Mouse (Mus musculus): Measurements from ENCODE around the gene Plscr4. TPM values are rescaled to one million over a fixed set of nuclear protein-coding genes. Genes with fewer than 3 reads are reported as not detected.

Gene Plscr4
- polyA plus RNA-seq, 1 experiment from 2014 or later: 17.9 TPM

GRCm38 (mm10) chr9:92458418-92458817, 1.2 kb downstream of the Plscr4 start:
- Histone ChIP-seq H3K4me2 (ENCODE audit: low read depth, low read length) (peak overlapping the region; percentile 80; the same call in 1 of the 2 replicates), H3K9me3 (ENCODE audit: control insufficient read depth, low read length) (no peaks in the 10 kb centered on the region), H3K9ac (ENCODE audit: low read length) (peak overlapping the region; percentile 85; the same call in 1 of the 2 replicates), H3K27me3 (ENCODE audit: control insufficient read depth, insufficient read depth, low read depth, low read length) (no peaks in the 10 kb centered on the region), H3K36me3 (ENCODE audit: control insufficient read depth, insufficient read depth, low read length) (no peaks in the 10 kb centered on the region), H3K27ac (ENCODE audit: low read length) (peak overlapping the region; percentile 97; the same call in 1 of the 2 replicates), H3K4me3 (ENCODE audit: low read length) (peak overlapping the region; percentile 78), H3K4me1 (replicated peaks; ENCODE audit: control insufficient read depth, insufficient read depth, low read length) (no peaks in the 10 kb centered on the region)
- ATAC-seq (ENCODE audit: low read depth): no peak
- 91% methylated on average over 2 of the region's 2 CpGs for WGBS

DNA sequence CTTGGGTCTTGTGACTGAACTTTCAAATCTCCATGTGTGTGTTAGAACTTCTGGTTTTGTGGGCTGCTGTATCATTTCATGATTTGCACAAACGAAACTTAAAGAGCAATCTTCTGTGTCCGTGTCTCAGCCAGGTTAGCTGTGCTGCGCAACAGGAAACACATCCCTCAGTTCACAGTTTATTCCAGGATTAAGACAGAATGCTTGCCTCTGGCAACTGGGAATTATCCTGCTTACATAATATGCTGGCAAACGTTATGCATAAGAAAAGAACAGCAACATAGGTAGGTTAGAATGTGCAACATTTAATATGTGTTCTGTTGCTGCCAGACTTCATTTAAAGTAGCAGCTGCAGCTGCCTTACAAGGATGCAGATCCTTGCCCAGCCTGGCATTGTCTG, 10.6 kb downstream of the Plscr4 start:
- ATAC-seq (ENCODE audit: low read depth): no peak
- no peaks in the 10 kb centered on the region for H3K27me3 ChIP-seq (ENCODE audit: control insufficient read depth, insufficient read depth, low read depth, low read length)
- H3K9me3 ChIP-seq (ENCODE audit: control insufficient read depth, low read length): no peaks in the 10 kb centered on the region
- H3K4me3 ChIP-seq (ENCODE audit: low read length): no peak overlapping the region
- H3K36me3 ChIP-seq (ENCODE audit: control insufficient read depth, insufficient read depth, low read length): no peaks in the 10 kb centered on the region
- no peak overlapping the region for H3K27ac ChIP-seq (ENCODE audit: low read length)
- WGBS: 40% methylated on average over 4 of the region's 4 CpGs
- H3K4me2 ChIP-seq (ENCODE audit: low read depth, low read length): no peak overlapping the region
- 0 out of 2 replicates have a peak, but pooled peaks cover 5% of the 10 kb centered on the region for H3K4me1 ChIP-seq (replicated peaks; ENCODE audit: control insufficient read depth, insufficient read depth, low read length)
- no peak overlapping the region for H3K9ac ChIP-seq (ENCODE audit: low read length)

GRCm38 (mm10) chr9:92472256-92472855, 15.2 kb downstream of the Plscr4 start:
- no peak overlapping the region for H3K27ac ChIP-seq (ENCODE audit: low read length)
- no peaks in the 10 kb centered on the region for H3K27me3 ChIP-seq (ENCODE audit: control insufficient read depth, insufficient read depth, low read depth, low read length)
- no peak overlapping the region for H3K4me2 ChIP-seq (ENCODE audit: low read depth, low read length)
- no peak for ATAC-seq (ENCODE audit: low read depth)
- H3K9ac ChIP-seq (ENCODE audit: low read length): no peak overlapping the region
- no peaks in the 10 kb centered on the region for H3K9me3 ChIP-seq (ENCODE audit: control insufficient read depth, low read length)
- no peaks in the 10 kb centered on the region for H3K36me3 ChIP-seq (ENCODE audit: control insufficient read depth, insufficient read depth, low read length)
- WGBS: 77% methylated on average over 5 of the region's 5 CpGs
- 0 out of 2 replicates have a peak, but pooled peaks cover 5% of the 10 kb centered on the region for H3K4me1 ChIP-seq (replicated peaks; ENCODE audit: control insufficient read depth, insufficient read depth, low read length)
- H3K4me3 ChIP-seq (ENCODE audit: low read length): no peak overlapping the region

DNA sequence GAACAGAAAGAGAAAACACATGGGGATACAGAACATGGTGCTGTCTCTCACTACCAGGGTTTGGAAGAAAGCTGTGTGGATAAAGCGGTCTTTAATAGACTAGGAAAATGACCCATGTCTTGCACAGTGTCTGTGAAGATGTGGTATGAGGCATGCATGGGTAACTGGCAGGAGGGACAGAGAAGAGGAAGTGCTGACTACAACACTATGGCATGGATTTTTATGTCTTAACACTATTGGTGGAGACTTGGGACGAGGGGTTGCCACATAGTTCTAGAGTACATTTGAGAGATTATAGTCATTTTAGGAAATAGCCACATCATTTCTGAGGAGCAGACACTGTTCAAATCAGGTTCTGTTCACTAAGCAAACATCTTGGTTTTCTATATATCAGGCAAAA, 16.0 kb downstream of the Plscr4 start:
- no peak for ATAC-seq (ENCODE audit: low read depth)
- Histone ChIP-seq H3K27ac (ENCODE audit: low read length) (no peak overlapping the region), H3K36me3 (ENCODE audit: control insufficient read depth, insufficient read depth, low read length) (no peaks in the 10 kb centered on the region), H3K4me1 (replicated peaks; ENCODE audit: control insufficient read depth, insufficient read depth, low read length) (0 out of 2 replicates have a peak, but pooled peaks cover 2% of the 10 kb centered on the region), H3K9me3 (ENCODE audit: control insufficient read depth, low read length) (no peaks in the 10 kb centered on the region), H3K4me2 (ENCODE audit: low read depth, low read length) (no peak overlapping the region), H3K9ac (ENCODE audit: low read length) (no peak overlapping the region), H3K27me3 (ENCODE audit: control insufficient read depth, insufficient read depth, low read depth, low read length) (no peaks in the 10 kb centered on the region), H3K4me3 (ENCODE audit: low read length) (no peak overlapping the region)
- WGBS: 91% methylated on average over 2 of the region's 2 CpGs

- Histone ChIP-seq H3K4me3 (ENCODE audit: low read length) (no peak overlapping the region), H3K36me3 (ENCODE audit: control insufficient read depth, insufficient read depth, low read length) (no peaks in the 10 kb centered on the region), H3K9me3 (ENCODE audit: control insufficient read depth, low read length) (no peaks in the 10 kb centered on the region), H3K27me3 (ENCODE audit: control insufficient read depth, insufficient read depth, low read depth, low read length) (no peaks in the 10 kb centered on the region), H3K27ac (ENCODE audit: low read length) (no peak overlapping the region), H3K9ac (ENCODE audit: low read length) (no peak overlapping the region), H3K4me2 (ENCODE audit: low read depth, low read length) (no peak overlapping the region), H3K4me1 (replicated peaks; ENCODE audit: control insufficient read depth, insufficient read depth, low read length) (no peaks in the 10 kb centered on the region)
- no peak for ATAC-seq (ENCODE audit: low read depth)
- 41% methylated on average over 1 of the region's 1 CpGs for WGBS
Observed at GRCm38 (mm10) chr9:92474244-92474643, 17.1 kb downstream of the Plscr4 start.

DNA sequence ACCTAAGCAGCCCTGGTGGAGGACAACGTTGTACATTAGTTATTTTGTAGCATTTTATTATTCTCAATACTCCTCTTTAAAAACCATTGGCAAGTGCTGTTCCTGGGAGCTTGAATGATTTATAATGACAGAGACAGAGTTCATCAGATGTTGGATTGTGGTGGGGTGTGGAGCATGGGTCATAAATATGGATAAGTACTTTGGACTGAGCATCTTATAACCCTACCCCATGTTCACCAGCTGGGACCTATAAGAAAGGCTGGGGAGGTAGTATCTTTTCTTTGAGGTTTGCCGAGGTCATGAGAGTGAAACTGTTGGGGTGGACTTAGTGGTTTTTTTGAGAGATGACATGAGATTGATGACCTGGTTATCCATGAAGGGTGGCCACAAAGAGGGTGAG, 24.5 kb downstream of the Plscr4 start:
- Histone ChIP-seq H3K9ac (ENCODE audit: low read length) (no peak overlapping the region), H3K27ac (ENCODE audit: low read length) (no peak overlapping the region), H3K27me3 (ENCODE audit: control insufficient read depth, insufficient read depth, low read depth, low read length) (no peaks in the 10 kb centered on the region), H3K4me1 (replicated peaks; ENCODE audit: control insufficient read depth, insufficient read depth, low read length) (no peaks in the 10 kb centered on the region), H3K36me3 (ENCODE audit: control insufficient read depth, insufficient read depth, low read length) (no peaks in the 10 kb centered on the region), H3K9me3 (ENCODE audit: control insufficient read depth, low read length) (no peaks in the 10 kb centered on the region), H3K4me2 (ENCODE audit: low read depth, low read length) (no peak overlapping the region), H3K4me3 (ENCODE audit: low read length) (no peak overlapping the region)
- no peak for ATAC-seq (ENCODE audit: low read depth)
- 77% methylated on average over 2 of the region's 2 CpGs for WGBS

DNA sequence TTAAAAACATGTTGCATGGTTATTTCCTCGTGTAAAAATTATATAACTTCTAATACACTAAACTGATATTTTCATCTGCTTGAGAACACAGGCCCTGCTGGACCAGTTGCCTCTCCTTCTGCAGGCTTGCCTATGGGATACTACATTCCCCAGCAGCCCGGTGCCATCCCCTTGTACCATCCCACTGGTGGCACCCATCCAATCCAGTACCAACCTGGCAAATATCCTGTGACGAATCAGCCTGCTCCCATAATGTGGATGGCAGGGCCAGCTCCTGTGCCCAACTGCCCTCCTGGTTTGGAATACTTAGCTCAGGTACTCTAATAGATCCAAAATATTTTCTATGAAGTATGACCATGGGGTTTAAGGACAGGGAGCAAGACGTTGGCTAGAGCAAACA, 25.4 kb downstream of the Plscr4 start:
- Histone ChIP-seq H3K27ac (ENCODE audit: low read length) (no peak overlapping the region), H3K4me3 (ENCODE audit: low read length) (no peak overlapping the region), H3K4me2 (ENCODE audit: low read depth, low read length) (no peak overlapping the region), H3K4me1 (replicated peaks; ENCODE audit: control insufficient read depth, insufficient read depth, low read length) (no peaks in the 10 kb centered on the region), H3K36me3 (ENCODE audit: control insufficient read depth, insufficient read depth, low read length) (no peaks in the 10 kb centered on the region), H3K9ac (ENCODE audit: low read length) (no peak overlapping the region), H3K9me3 (ENCODE audit: control insufficient read depth, low read length) (no peaks in the 10 kb centered on the region), H3K27me3 (ENCODE audit: control insufficient read depth, insufficient read depth, low read depth, low read length) (no peaks in the 10 kb centered on the region)
- ATAC-seq (ENCODE audit: low read depth): no peak
- WGBS: 78% methylated on average over 4 of the region's 4 CpGs

DNA sequence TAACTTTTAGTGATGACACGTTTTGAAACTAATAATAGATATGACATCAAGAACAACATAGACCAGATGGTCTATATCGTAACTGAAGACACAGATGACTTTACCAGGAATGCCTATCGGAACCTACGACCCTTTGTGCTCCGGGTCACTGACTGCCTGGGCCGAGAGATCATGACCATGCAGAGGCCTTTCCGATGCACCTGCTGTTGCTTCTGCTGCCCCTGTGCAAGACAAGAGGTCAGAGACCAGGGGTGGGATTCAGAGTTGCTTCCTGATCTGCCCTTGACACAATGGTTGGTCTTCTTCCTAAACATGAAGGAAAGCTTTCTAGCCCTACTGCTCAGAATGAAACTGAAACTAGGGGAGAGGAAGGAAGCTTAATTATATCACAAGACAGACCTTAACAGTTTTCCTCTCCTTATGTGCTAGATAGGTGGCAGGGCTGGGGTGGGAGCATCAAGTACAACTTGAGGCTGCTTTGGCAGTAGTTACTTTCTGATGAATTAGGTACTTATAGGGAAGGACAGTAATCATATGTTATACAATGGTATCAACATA, 27.6 kb downstream of the Plscr4 start:
- Histone ChIP-seq H3K9me3 (ENCODE audit: control insufficient read depth, low read length) (no peaks in the 10 kb centered on the region), H3K27ac (ENCODE audit: low read length) (no peak overlapping the region), H3K4me1 (replicated peaks; ENCODE audit: control insufficient read depth, insufficient read depth, low read length) (no peaks in the 10 kb centered on the region), H3K4me2 (ENCODE audit: low read depth, low read length) (no peak overlapping the region), H3K9ac (ENCODE audit: low read length) (no peak overlapping the region), H3K4me3 (ENCODE audit: low read length) (no peak overlapping the region), H3K27me3 (ENCODE audit: control insufficient read depth, insufficient read depth, low read depth, low read length) (no peaks in the 10 kb centered on the region), H3K36me3 (ENCODE audit: control insufficient read depth, insufficient read depth, low read length) (no peaks in the 10 kb centered on the region)
- ATAC-seq (ENCODE audit: low read depth): no peak
- 76% methylated on average over 7 of the region's 7 CpGs for WGBS

GRCm38 (mm10) chr9:92489857-92490256, 32.7 kb downstream of the Plscr4 start:
- Histone ChIP-seq H3K27me3 (ENCODE audit: control insufficient read depth, insufficient read depth, low read depth, low read length) (no peaks in the 10 kb centered on the region), H3K27ac (ENCODE audit: low read length) (no peak overlapping the region), H3K4me3 (ENCODE audit: low read length) (no peak overlapping the region), H3K9ac (ENCODE audit: low read length) (no peak overlapping the region), H3K4me1 (replicated peaks; ENCODE audit: control insufficient read depth, insufficient read depth, low read length) (no peaks in the 10 kb centered on the region), H3K9me3 (ENCODE audit: control insufficient read depth, low read length) (no peaks in the 10 kb centered on the region), H3K36me3 (ENCODE audit: control insufficient read depth, insufficient read depth, low read length) (no peaks in the 10 kb centered on the region; the same call in 1 of the 2 replicates), H3K4me2 (ENCODE audit: low read depth, low read length) (no peak overlapping the region)
- no peak for ATAC-seq (ENCODE audit: low read depth)
- 81% methylated on average over 7 of the region's 7 CpGs for WGBS

Data from lung, embryonic 16.5 days (tissue).